Mouse (Mus musculus) C2C12 (cell line): ENCODE measurements around the gene Nrp2.

Source experiments
- CTCF ChIP-seq: IDR thresholded peaks from one replicate; pipeline ENCODE4 v1.5.1; 2011; ENCODE audit not compliant: control insufficient read depth, insufficient read depth, insufficient read length
- MAX ChIP-seq: IDR thresholded peaks from one replicate; pipeline ENCODE4 v1.6.1; 2011; ENCODE audit warnings: mild to moderate bottlenecking, control low read depth
- MYOG ChIP-seq: IDR thresholded peaks from one replicate; pipeline ENCODE4 v1.6.1; 2011; ENCODE audit not compliant: control insufficient read depth, insufficient read length; ENCODE audit errors: extremely low read depth

GRCm38 (mm10) chr1:62803544-62803943 lies 100.5 kb downstream of the Nrp2 start:
- TF ChIP-seq MAX (no peak), MYOG (no peak), CTCF (no peak)
